Mouse (Mus musculus) right cerebral cortex, adult 18-20 months (tissue): ENCODE data around the gene Gdf15.

Source experiments
- DNase-seq: peaks from one replicate; pipeline ENCODE4 v3.0.0; 2022; ENCODE audit warnings: mixed read lengths

Gene Gdf15

DNA sequence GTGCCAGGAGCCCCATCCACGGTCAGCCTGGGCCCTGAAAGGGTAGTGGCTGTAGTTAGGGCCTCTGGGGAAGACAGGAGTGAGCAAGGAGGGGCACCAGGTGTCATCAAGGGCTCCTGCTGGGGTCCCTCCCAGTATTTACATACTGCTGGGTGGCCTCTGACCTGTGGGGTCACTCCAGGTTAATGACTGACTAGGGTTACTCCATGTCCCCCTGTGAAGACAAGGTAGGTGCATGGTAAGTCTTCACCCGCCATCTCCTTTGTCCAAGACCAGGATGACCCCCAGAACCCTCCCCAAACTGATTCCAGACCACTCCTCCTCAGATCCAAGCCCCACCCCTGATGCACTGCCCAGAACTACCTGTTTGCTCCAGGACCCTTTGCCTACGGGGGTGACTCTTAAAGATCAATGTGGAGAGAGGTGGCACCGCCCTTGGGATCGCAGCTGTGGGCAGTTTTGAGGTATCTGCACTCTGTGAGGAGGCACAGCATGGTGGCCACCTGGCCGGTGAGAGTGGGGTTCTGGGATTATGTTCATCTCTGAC, at the start of gene Gdf15:
TSS of gene Gdf15 (minus strand) at position 111 of the 547 bp plus-strand sequence.
- no peak for DNase-seq

DNA sequence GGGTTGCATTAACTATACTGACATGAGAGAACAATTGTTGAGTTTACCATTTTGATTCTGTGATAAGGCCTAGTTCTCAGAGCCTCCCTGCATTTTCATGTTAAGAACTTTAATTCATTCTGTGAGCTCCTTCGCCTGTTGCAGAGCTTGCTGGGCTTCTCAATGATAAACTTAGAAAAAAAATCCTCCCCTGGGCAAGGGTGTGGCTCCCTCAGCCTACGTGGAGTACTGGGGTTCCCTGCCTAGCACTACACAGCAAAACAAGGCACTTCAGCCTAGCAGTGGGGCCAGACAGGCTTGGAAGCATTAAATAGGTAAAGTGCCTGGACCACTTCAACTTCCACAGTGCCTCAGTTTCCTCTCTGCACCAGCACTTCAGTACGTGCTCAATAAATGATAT, 49.2 kb upstream of the Gdf15 start:
- DNase-seq: no peak

DNA sequence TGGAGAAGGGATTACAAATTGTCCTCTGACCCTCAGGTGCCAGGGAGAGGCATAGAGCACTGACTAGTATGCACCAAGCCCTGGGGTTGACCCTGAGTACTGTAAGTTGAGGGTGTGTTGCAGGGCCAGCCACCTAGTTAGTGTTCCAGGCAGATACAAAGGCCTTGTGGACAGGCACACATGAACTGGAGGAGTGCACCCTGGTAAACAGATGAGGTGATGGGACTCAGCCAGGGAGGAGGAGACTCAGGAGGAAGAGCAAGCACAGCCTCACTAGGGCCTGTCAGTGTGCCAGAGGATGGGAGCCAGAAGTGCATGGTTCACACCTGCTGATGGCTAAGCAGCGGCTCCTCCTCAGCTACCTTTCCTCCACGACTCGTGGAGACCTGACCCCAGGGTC, 47.8 kb upstream of the Gdf15 start:
- DNase-seq: no peak

DNA sequence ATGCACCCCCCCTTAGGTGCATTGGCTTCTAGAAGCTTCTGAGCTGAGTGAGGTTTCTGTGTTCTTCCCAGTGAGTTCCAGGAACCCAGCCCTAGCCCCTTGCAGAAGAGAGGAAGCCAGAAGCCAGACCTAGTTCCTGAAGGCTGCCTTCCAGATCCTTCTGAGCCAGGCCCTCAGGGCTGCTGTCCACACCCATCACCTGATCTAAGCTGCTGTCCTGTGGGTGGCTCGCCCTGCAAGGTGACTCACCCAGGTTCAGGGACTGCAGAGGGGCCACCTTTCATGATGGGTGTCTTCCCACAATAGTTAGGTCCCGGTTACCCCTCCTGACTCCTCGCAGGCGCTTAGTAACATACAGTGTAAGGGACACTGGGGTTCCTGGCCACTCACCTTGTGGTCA, 47.1 kb upstream of the Gdf15 start:
- no peak for DNase-seq

DNA sequence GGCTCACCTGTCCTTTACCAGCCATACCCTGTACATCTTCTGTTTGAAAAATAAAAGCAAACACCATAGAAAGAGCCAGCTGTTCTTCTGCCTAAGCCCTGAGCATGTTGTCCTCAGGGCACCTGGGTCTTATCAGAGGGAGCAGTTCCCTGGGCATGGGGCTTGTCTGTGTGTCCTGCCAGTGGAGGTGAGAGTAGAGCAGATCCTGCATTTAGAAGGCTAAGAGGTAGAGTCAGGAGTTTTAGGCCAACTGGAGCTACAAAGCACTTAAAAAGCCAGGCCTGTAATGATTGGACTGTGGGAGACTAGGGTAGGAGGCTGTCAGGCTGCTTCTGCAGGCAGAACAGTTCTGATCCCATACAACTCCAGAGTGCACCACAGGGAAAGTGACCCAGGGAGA, 46.4 kb upstream of the Gdf15 start:
- DNase-seq: no peak

DNA sequence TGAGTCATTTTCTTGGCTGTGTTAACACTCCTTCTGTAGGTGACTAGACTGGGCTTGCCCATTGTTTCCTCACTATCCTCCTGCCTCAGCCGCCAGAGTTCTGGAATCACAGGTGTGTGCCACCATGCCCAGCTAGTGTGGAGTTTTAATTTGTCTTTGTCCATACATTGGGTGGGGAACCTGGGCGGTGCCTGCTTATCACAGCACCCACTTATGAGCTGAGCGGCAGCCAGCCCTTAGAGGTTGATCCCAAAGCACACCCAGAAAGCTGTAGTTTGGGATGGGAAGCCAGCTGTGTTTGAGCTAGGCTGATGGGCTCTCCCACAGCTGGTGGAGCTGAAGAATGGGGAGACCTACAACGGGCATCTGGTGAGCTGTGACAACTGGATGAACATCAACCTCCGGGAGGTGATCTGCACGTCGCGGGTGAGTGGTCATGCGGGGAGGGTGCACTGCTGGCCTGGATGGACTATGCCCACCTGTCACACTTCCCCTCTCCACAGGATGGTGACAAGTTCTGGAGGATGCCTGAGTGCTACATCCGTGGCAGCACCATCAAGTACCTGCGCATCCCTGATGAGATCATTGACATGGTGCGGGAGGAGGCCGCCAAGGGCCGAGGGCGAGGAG, 45.3 kb upstream of the Gdf15 start:
- no peak for DNase-seq

DNA sequence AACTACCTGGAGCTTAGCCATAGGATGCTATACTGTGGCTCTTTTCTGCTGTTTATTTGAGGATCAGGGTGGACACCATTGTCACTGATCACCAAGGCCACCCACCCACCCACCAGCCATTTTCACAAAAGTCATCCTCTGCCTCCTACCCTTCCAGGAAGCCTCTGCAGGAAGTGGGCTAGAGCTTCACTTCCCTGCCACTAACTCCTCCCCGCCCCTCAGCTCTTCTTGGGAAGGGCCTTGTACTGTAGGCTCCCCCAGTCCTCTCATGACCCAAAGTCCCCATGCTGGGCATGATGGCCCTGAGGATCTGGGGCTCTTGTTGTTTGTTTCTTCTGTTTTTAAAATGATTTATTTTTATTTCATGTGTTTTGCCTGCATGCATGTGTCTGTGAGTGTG, 43.1 kb upstream of the Gdf15 start:
- DNase-seq: no peak

DNA sequence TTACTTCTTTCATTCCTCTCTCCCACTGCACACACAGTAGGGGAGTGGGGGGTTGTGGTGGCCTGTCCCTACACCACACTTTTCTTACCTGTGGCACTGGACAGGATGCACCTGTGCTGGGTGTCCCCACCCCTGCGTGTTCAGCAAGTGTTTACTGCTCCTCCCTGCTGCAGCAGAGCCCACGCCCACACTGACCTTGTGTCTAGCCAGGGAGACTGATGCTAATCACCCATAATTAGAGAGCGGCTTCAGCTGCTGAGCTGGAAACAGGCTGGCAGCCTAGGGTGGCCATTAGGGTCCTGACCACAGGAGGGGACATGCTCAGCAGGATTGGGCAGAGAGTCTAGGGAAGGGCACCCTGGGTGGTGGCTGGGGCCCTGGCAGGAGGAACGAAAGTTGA, 42.5 kb upstream of the Gdf15 start:
- no peak for DNase-seq

DNA sequence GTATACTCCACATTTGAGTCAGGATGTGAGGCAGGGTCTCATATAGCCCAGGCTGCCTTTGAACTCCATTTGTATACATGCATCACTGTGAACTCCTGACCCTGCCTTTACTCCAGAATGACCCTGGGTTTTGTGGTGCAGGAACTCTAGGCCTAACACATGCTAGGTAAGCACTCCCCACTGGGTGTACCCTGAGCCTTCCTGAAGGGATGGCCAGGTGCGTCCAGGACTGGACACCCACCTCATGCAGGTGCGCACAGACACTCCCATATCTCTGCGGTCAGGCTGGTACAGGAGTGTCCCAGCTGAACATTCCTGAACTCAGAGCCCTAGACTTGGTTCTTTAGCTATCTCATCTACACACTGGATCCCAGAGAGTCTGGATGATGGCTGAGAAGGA, 41.9 kb upstream of the Gdf15 start:
- DNase-seq: no peak

DNA sequence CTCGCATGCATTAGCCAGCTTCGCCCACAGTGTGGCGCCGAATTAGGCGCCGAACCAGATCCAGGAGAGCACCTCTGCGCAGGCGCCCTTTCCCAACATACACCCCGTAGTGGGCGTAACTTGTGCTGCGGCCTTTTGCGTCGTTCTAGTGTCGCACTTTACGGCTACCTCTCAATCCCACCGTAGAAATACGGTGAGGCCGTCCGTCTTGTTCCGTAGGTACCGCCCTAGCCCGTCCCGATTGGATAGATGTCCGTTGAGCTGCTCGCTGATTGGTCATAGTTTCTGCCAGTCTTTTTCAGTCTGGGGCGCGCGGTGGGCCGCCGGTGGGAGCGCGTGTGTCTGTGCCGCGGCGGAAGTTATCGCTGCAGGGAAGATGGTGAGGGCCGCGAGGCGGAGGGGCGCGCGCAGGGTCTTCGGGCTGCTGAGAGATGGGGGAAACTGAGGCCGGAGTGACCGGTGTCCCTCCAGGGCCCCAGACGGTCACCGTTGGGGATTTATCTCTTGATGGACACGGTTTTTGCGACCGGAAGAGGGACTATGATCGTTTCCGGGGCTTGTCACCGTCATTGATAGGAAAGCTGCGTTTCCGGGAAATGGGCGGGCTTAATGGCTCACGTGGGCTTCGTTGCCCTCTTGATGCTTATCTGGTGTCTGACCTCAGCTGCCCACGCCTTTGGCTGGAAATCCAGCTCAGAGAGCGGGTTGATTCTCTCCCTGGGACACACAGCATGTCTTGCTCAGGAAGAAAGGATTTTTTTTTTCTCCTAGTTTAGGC, 41.0 kb upstream of the Gdf15 start, which contains the start of gene Lsm4:
TSS of gene Lsm4 (plus strand) at position 170 of the 778 bp plus-strand sequence.
- DNase-seq: peak; percentile 98

DNA sequence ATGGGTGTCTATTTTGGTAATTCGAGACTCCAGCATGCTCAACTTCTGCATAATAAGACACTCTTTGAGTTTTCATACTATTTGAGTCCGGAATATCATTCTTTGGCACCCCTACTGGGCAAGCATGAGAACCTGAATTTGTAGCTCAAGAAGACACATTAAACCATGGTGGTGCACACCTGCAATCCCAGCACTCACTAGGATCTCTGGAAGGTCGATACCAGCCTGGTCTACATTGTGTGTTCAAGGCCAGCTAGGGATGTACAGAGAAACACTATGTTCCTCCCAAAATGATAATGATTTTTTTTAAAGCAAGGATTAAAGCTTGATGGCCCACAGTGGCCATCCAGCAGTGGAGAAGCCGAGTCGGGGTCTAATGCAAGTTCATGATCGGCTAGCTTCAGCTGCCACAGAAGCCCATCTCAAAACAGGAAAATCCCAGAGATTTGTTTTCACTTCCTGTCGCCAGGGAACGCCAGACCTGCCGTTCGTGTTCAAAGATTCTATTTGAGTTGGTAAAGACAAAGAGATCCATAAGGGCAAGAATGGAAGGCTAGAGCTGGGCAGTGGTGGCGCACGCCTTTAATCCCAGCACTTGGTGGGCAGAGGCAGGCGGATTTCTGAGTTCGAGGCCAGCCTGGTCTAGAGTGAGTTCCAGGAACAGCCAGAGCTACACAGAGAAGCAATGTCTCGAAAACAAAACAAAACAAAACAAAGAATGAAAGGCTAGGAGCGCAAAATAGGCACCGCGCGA, 40.2 kb upstream of the Gdf15 start:
- no peak for DNase-seq

DNA sequence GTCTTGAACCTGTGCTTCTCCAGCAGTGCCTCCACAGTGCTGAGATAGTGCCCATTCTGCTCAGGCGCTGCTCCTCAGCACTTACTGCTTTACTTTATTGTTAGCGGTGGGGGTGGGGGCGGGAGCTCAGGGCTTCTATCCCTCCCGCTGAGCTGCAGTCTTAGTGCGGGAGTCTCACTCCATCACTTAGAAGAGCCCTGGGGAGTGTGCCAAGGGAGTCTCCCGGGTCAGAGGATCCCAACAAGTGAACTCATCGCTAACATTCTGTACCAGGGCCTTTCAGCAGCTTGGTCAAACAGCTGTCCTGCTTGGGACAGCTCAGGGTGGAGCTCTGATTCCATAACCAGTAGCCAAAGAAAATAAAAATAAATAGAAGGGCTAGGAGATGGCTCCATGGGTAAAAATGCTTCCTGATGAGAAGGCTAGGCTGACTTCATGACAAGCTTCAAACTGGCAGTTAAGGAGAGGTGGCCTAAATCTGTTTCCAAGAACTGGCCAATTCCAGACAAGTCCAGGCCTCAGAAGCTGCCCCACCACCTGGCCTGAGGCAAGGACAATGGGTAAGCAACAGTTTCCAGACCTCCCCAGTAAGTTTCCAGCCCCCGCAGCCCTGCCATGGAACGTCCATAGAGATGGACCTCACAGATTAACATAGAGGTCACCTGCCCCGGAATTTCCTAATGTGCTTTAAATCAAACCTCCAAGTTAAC, 39.5 kb upstream of the Gdf15 start:
- no peak for DNase-seq

DNA sequence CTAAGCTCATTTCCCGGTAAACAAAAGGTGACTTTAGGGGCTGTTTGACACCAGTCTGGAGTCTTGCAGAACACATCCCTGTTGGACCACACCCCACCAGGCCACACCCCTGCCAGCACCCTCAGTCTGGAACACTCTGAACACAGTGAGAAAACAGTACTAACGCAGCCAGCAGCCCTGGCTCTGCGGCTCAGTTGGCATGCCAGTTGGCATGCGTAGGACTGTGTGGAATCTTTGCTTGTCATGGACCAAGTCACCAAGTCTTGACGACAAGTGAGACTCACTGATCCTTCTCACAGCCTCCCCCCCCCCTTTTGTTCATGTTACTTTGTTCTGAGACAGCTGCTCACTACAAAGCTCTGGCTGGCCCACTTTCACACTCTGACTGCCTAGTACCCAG, 34.8 kb upstream of the Gdf15 start:
- peak; percentile 64 for DNase-seq

DNA sequence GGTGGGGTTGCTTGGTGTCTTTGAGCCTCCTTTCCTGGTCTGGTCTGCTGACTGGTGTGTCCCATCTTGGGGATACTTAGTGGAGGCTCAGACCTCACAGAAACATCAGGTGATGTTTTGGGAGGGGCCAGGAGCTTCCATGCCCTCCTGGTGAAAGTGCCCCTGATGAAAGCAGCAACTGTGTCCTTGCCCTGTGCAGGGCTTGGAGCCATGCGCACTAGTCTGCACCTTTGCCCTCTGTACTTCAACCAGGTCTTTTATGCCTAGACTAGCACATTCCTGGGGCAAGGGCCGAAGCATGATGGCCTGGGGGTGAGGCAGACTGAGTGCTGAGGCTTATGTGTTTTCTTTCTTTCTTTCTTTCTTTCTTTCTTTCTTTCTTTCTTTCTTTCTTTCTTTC, 33.3 kb upstream of the Gdf15 start:
- no peak for DNase-seq

DNA sequence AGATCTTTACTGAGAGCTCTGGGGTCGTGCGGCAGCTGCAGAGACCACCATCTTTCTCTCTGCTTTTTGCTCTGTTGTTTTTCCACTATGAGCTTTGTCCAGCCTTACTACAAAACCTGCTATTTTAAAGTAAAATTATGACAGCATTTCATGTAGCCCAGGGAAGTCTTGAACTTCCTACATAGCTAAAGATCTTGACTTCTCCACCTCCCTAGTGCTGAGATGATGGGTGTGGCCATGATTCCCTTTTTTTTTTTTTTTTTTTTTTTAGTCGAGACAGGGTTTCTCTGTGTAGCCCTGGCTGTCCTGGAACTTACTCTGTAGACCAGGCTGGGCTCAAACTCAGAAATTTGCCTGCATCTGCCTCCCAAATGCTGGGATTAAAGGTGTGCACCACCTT, 32.4 kb upstream of the Gdf15 start:
- DNase-seq: no peak

DNA sequence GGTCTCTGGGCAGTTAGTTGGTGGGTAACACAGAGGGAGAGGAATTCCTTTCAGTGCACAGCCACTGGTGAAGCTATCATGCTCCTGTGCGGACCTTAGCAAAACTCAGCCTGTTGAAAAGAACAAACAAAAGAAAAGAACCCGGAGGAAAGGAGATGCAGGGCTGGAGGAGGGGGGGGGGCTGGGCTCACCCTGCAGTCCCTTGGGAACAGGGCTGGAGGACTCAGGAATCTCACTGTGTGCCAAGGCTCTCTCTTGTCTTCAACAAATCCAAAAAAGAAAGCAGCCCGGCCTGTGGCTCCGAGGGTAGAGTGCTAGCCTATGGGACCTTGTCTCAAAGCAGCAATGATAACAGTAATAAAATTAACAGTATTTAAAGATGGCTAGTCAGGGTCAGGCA, 31.4 kb upstream of the Gdf15 start:
- no peak for DNase-seq

DNA sequence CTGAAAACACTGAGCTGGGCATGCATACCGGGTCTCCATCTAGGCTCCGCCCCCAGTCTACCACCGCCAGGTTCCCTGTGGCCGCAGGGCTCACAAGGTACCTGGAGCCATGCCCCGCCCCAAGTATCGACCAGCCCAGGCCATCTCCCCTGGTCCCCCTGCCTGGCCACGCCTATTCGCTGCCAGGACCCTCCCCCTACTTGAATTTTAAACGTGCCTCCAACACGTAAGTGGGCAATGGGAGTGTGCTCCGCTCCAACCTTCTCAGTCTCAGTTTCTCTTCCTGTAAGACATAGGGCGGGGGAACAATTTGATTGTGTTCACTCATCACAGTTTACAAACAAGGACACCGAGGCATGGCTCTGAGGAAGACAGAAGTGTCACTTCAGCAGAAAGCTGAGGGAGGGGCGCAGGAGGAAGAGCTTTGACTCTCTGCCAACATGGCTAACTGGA, 28.0 kb upstream of the Gdf15 start, which contains the start of gene Pgpep1:
TSS of gene Pgpep1 (minus strand) at position 116 of the 453 bp plus-strand sequence.
- no peak for DNase-seq

DNA sequence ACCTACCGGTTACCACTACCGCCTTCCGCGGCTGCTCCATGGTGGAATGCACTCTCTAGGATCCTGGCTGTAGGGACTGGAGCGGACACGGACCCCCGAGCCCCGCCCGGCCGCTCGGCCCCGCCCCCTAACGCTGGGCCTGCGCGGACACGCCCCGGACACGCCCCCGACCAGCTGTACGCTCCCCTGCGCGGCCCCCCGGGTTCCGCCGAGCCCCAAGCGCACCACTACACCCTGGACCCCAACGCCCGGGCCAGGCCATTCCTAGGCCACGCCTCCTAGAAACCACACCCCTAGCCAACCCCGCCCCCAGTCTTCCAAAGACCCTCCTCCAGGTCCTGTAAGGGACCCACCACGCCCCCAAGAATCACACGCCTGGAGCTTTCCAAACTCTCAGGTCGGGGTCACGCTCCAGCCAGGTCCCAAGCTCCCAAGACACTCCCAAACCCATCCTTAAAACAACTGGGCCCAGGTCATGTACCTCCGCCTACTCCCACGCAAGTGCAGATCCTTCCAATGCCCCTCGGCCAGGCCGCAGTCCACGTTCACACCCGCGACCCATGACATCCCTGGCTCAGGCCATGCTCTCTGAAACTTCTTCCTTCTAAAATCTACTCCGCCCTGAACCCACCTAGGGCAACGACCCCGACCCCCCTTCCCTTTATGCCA, 27.5 kb upstream of the Gdf15 start:
- peak; percentile 76 for DNase-seq

DNA sequence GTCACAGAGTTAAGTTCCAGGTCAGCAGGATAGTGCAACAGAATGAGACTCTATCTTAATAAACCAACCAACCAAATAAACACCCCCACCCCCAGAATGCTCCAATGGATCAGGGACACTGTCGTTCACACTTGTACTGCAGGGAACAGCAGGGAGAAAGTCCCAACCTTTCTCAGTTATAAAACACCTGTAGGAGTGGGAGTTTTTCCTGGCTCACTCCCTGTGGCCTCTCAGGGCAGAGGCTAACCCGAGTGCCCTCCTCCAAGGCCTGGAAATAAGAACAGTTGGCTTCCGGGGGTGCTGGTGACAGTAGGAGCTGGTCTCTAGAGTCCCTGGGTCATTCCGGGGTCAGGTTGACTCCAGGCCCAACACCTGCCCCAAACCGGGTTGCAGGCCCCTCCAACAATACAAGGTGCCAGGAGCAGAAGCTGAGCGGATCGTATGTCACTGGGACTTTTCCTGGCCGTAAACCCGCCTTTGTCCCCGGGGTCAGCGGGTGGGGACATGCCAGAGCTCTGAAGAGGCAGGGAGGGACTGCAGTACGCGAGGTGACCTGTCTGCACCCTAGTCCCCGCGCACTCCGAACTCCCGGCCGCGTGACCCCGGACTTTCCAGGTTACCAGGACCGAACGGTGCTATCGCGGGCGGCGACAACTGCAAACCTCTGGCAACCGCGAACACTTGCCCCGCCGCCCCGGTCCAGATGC, 26.8 kb upstream of the Gdf15 start:
- DNase-seq: no peak

DNA sequence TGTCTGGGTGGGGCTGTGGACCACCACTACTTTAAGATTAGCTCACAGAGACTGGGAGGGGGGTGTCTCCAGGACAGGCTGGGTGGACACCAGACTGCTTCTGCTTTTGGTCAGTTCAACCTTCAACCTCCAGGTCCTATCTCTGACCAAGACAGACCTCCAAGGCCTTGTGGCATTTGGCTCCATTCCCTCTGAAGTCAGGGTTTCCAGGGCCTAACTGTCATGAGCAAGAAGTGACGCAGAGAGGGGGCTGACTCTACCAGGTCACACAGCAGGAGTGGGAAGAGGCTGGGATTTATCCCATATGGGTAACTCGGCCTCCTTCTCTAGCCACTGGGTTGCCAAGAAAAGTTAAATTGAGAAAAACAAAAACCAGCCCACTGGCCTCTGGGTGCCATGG, 25.5 kb upstream of the Gdf15 start:
- no peak for DNase-seq

DNA sequence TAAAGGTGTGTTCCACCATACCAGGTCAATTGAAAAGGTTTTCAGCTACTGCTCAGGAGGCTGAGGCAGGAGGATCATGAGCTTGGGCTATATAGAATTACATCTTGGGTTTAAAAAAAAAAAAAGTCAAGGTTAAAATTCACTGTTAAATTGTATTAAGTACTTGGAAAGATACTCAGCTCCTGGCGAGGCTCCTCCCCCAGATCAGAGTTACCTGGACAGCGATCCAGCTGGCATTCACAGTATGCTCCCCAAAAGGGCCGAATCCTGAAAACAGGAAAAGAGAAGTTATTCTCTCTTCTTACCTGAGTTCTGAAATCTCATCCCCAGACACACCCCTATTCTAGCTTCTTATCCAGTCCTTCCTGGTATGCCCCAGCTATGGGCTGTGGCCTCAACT, 25.0 kb upstream of the Gdf15 start:
- no peak for DNase-seq
